Mouse (Mus musculus) heart, adult 2 months (tissue): ENCODE results near the gene Kpna7.

Source experiments
- CTCF ChIP-seq: fragments of 200-600 bp; IDR thresholded peaks from 2 replicates; pipeline ENCODE4 v1.8.1; 2022; ENCODE audit warnings: antibody characterized with exemption, mild to moderate bottlenecking, moderate library complexity
- EP300 ChIP-seq: fragments of 200-500 bp; IDR thresholded peaks from 2 replicates; pipeline ENCODE4 v1.6.1; 2011; ENCODE audit warnings: low read depth, low read length, control low read depth; ENCODE audit not compliant: insufficient read depth
- POLR2A ChIP-seq: fragments of 200-500 bp; IDR thresholded peaks from 2 replicates; pipeline ENCODE4 v1.6.1; 2011; ENCODE audit warnings: mild to moderate bottlenecking, low read depth, low read length, control low read depth; ENCODE audit not compliant: insufficient read depth

DNA sequence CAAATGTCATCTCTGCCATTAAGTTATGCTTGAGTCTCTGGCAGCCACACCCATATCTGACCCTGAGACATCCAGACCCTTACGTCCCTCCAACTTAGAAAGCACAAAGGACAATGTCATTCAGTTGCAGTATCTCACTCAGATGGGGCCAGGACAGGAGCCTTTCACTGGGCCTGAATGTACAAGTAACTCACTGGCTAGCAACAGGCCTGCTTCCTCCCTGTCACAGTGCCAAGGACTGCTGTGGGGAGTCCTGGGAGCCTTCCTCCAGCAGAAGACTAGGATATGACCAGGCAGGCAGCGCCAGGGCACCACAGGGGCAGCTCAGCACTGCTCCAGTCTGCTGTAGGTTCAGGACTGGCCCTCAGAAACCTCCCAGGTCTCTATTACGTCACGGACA, 45.3 kb upstream of the Kpna7 start:
- no peak for TF ChIP-seq CTCF
- TF ChIP-seq POLR2A: no peak
- TF ChIP-seq EP300: no peak
